Mouse (Mus musculus): ENCODE measurements around the gene Sprtn. TPM values are rescaled to one million over a fixed set of nuclear protein-coding genes. Genes with fewer than 3 reads are reported as not detected.
A peak's percentile ranks its signal among the peaks of the same experiment; 100 is the strongest.

The Sprtn gene
- total and polyA plus RNA-seq, 3 experiments, result 27.2 to 31.8 TPM; not detected in 1

DNA sequence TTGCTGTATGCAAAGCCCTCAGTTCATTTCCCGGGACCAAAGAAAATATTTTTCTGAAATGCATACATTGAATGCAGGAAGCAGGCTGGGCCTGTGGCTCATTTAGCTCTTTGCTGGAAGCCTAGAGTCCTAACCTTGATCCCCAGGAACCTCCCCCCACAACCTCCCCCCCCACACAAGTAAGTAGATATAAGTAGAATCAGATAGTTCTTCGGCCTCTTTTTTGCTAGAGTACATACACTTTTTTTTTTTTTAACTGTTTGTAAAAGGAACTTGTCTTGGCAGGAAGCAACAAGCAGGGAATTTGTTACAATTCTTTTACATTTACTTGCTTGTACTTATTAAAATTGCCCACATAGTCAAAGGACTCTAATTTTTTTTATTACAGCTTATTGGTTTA lies 53.2 kb downstream of the Sprtn start (continued):
- no peak for TF ChIP-seq SMC3 (IDR thresholded peaks at IDR 0.05; ENCODE audit: low read depth, low read length)
- peak; percentile 51; the same call in 1 of the 2 replicates for TF ChIP-seq MAZ (IDR thresholded peaks at IDR 0.05; ENCODE audit: low read depth, low read length)
- no peak for TF ChIP-seq TCF12 (IDR thresholded peaks at IDR 0.05; ENCODE audit: low read depth, low read length)
- no peak for TF ChIP-seq POLR2AphosphoS5 (IDR thresholded peaks at IDR 0.05; ENCODE audit: borderline replicate concordance, low read depth, low read length)
- peak; percentile 29 to 45; a peak in 1 of 4 replicates for TF ChIP-seq EP300 (IDR thresholded peaks at IDR 0.05; ENCODE audit: low read depth in 1 of 2, low read length in 2 of 2)
- TF ChIP-seq ZNF384 (IDR thresholded peaks at IDR 0.05; ENCODE audit: low read depth, low read length), result peak; percentile 96
- TF ChIP-seq RAD21 (IDR thresholded peaks at IDR 0.05; ENCODE audit: low read depth, low read length), result no peak
- TF ChIP-seq ZC3H11A (IDR thresholded peaks at IDR 0.05; ENCODE audit: low read depth, low read length), result 0 out of 2 replicates have a peak, but pooled peaks have one; percentile 10
- no peak for TF ChIP-seq CTCF (IDR thresholded peaks at IDR 0.05 in 2 of 3, conservative IDR thresholded peaks at IDR 0.05 in 1 of 3; ENCODE audit: control insufficient read depth in 1 of 3, insufficient read depth in 1 of 3, low read depth in 2 of 3, low read length in 3 of 3, poor library complexity in 1 of 3, severe bottlenecking in 1 of 3)
- no peak for TF ChIP-seq MAFK (IDR thresholded peaks at IDR 0.05; ENCODE audit: borderline replicate concordance, low read depth, low read length)
- no peak for TF ChIP-seq POLR2AphosphoS2 (IDR thresholded peaks at IDR 0.05; ENCODE audit: low read length)

DNA sequence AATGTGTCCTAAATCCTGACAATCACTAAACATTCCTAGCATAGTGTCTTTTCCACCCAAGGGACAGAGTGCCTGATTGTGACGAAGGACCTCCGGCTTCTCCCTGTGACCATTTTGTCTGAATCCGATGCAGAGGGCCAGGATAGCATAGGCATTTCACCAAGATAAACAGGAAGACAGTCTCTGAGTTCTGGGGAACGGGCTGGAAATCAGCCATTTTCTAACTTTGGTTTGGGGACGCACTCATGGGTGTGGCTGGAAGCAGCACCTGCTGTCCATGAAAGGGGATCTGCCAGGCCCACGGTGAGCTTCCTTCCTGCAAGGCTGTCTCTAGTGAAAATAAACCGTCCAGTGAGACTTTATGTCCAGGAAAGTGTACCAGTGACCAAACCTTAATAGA lies 55.5 kb downstream of the Sprtn start:
- Histone ChIP-seq H3K9ac (ENCODE audit: control insufficient read depth, low read depth, low read length, poor library complexity, severe bottlenecking) (no peak overlapping the region), H3K4me1 (ENCODE audit: control insufficient read depth in 1 of 2, insufficient read depth in 2 of 2, low read length in 2 of 2) (peaks cover 4 to 13% of the 10 kb centered on the region in 2 experiments), H3K4me3 (ENCODE audit: control insufficient read depth in 1 of 2, insufficient read depth in 1 of 2, low read depth in 2 of 2, low read length in 2 of 2) (no peak overlapping the region), H3K27ac (ENCODE audit: control insufficient read depth, low read depth, low read length) (no peak overlapping the region), H3K79me2 (ENCODE audit: control insufficient read depth, insufficient read depth, low read length, poor library complexity) (peaks cover 11% of the 10 kb centered on the region), H3K27me3 (ENCODE audit: control insufficient read depth in 1 of 2, insufficient read depth in 2 of 2, low read length in 2 of 2) (no peaks in the 10 kb centered on the region), H3K36me3 (ENCODE audit: control insufficient read depth in 1 of 2, insufficient read depth in 2 of 2, low read length in 2 of 2) (peaks cover 0 to 11% of the 10 kb centered on the region in 2 experiments; a peak in 2 of 4 replicates), H3K9me3 (replicated peaks; ENCODE audit: insufficient read depth, low read length) (no peaks in the 10 kb centered on the region)
- DNase-seq (ENCODE audit: low read depth, low spot score), result no peak
- no peak for TF ChIP-seq CHD1 (IDR thresholded peaks at IDR 0.05; ENCODE audit: low read depth, low read length)
- TF ChIP-seq ZKSCAN1 (IDR thresholded peaks at IDR 0.05; ENCODE audit: low read depth, low read length), result no peak
- no peak for TF ChIP-seq ZC3H11A (IDR thresholded peaks at IDR 0.05; ENCODE audit: low read depth, low read length)
- no peak for TF ChIP-seq GABPA (IDR thresholded peaks at IDR 0.05; ENCODE audit: low read depth, low read length)
- TF ChIP-seq MAZ (IDR thresholded peaks at IDR 0.05; ENCODE audit: low read depth, low read length), result no peak
- no peak for TF ChIP-seq MAFK (IDR thresholded peaks at IDR 0.05; ENCODE audit: borderline replicate concordance, low read depth, low read length)
- TF ChIP-seq GATA1 (IDR thresholded peaks at IDR 0.05; ENCODE audit: low read depth, low read length), result no peak
- TF ChIP-seq POLR2A (IDR thresholded peaks at IDR 0.05; ENCODE audit: control insufficient read depth in 1 of 2, insufficient read depth in 1 of 2, low read depth in 1 of 2, low read length in 2 of 2, poor library complexity in 1 of 2), result no peak
- TF ChIP-seq SIN3A (IDR thresholded peaks at IDR 0.05; ENCODE audit: low read length), result no peak
- TF ChIP-seq POLR2AphosphoS2 (IDR thresholded peaks at IDR 0.05; ENCODE audit: low read length), result no peak
- no peak for TF ChIP-seq USF1 (IDR thresholded peaks at IDR 0.05; ENCODE audit: low read depth, low read length)
- TF ChIP-seq MYC (IDR thresholded peaks at IDR 0.05; ENCODE audit: low read depth, low read length), result no peak
- TF ChIP-seq BHLHE40 (IDR thresholded peaks at IDR 0.05; ENCODE audit: borderline replicate concordance, low read depth, low read length), result no peak
- no peak for TF ChIP-seq TBP (IDR thresholded peaks at IDR 0.05; ENCODE audit: low read depth, low read length)
- TF ChIP-seq ELF1 (IDR thresholded peaks at IDR 0.05; ENCODE audit: low read depth, low read length), result no peak
- TF ChIP-seq RCOR1 (IDR thresholded peaks at IDR 0.05; ENCODE audit: low read depth, low read length), result no peak
- TF ChIP-seq CHD2 (IDR thresholded peaks at IDR 0.05; ENCODE audit: low read length), result no peak
- TF ChIP-seq JUND (IDR thresholded peaks at IDR 0.05; ENCODE audit: low read depth, low read length), result no peak

Data from MEL (cell line).